Mouse (Mus musculus): ENCODE data around the gene Arrdc1.

GRCm38 (mm10) chr2:24942092-24942491, 7.0 kb upstream of the Arrdc1 start:
- no peak for TF ChIP-seq POLR2A (IDR thresholded peaks at IDR 0.05; ENCODE audit: insufficient read length, low read depth)
- TF ChIP-seq MAX (IDR thresholded peaks at IDR 0.05; ENCODE audit: low read depth), result no peak
- no peak for TF ChIP-seq USF1 (IDR thresholded peaks at IDR 0.05; ENCODE audit: low read depth)
- TF ChIP-seq TCF12 (IDR thresholded peaks at IDR 0.05; ENCODE audit: insufficient read depth, poor library complexity, severe bottlenecking), result no peak
- no peak for TF ChIP-seq MYOD1 (IDR thresholded peaks at IDR 0.05; ENCODE audit: control insufficient read depth in 1 of 3, insufficient read length in 2 of 3, low read depth in 2 of 3)
